Mouse (Mus musculus) ovary, adult 18-20 months (tissue): ENCODE results near the gene Lrrfip2.
A peak's percentile ranks its signal among the peaks of the same experiment; 100 is the strongest.

ENCODE experiments used
- DNase-seq: peaks from one replicate; pipeline ENCODE4 v3.0.0; 2022; ENCODE audit warnings: low spot score, mixed read lengths

The Lrrfip2 gene

GRCm38 (mm10) chr9:111221580-111221979 is 104.2 kb downstream of the Lrrfip2 start:
- no peak for DNase-seq

GRCm38 (mm10) chr9:111223406-111223805 is 106.0 kb downstream of the Lrrfip2 start:
- no peak for DNase-seq

DNA sequence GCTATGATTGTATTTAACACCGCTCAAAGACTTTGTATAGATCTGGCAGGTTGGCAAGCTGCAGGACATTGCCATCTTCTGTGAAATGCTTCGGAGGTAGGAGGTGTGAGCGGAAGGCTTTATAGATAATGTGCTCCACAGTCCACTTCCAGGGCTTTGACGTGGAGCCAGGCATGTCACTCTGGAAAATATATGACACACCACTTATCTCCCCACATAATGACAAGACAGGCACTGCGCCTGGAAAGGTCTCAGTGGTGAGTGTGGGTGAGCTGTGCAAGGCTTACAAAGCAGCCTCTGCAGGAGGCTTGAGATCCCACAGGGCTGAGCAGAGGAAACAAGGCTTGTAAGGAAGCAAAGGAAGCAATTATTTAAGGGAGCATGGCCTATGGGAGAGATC is 111.1 kb downstream of the Lrrfip2 start:
- DNase-seq, result no peak

DNA sequence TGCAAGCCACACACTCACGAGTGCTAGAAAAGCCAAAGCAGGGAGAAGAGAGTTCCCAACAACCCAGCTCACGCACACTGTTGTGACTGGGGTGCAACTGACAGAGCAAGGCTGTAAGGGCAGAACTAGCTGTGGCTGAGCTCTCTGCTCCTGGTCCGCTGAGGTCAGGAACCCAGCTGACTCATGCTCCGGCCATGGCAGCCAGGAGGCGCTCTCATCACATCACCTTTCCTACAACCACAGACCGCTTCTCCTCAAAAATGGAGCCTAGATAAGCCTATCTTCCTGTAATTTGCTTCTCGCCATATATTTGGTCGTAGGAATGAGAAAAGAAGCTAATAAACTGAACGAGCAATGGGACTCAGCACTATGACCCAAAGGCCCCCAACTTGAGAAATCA is 117.3 kb downstream of the Lrrfip2 start:
- no peak for DNase-seq

DNA sequence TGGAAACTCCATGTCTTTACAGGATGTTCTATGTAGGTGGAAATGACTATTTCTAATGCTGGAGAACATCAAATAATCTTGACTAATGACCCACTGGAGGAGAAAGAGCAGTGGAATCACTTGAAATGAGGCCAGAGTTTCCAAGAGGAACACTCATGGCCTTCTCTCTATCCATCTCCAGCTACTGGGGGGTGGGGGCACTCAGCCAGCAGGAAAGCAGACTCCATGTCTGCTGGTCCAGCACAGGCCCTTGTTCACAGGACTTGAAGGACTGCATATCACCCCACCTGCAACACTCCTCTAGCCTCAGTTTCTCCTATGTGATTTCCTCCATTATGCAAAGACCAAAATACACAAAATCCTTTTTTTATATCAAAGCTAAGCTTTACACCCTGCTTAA is 120.3 kb downstream of the Lrrfip2 start:
- DNase-seq, result no peak

GRCm38 (mm10) chr9:111239821-111240220 is 122.4 kb downstream of the Lrrfip2 start:
- DNase-seq, result no peak

GRCm38 (mm10) chr9:111243384-111243783 is 126.0 kb downstream of the Lrrfip2 start:
- DNase-seq, result no peak

GRCm38 (mm10) chr9:111245546-111245945 is 128.2 kb downstream of the Lrrfip2 start:
- DNase-seq, result no peak

DNA sequence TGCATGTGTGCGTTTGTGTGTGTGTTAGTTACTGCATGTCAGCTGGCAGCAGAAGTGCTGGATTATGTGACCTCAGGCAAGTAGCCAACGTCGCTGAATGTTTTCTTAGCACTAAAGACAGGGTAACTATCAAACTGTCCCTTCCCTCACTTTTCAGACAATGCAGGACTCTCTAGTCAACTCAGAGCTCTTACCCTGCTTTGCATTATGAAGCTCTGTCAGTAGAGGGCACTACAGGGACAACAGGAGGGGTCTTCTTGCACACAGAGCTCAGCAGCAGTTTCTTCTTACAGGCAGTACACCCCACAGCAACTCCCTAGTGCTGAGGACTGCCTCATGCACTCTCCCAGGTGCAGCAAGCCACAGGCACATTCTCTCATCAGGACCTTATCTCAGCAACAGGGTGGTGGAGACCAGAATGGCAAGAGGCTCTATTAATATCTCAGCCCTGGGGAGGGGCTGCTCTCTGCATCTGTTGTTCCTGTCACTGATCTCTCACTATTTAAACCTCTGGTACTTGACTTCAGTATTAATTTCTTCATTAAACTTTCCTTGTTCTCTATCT is 130.4 kb downstream of the Lrrfip2 start:
- no peak for DNase-seq

GRCm38 (mm10) chr9:111252161-111252869 is 134.9 kb downstream of the Lrrfip2 start:
- DNase-seq, result no peak

GRCm38 (mm10) chr9:111260360-111260985 is 143.1 kb downstream of the Lrrfip2 start:
- peak; percentile 17 for DNase-seq

- no peak for DNase-seq
These were observed 144.0 kb downstream of the Lrrfip2 start for GRCm38 (mm10) chr9:111261356-111261755.

- DNase-seq, result no peak
These were observed 150.6 kb downstream of the Lrrfip2 start for GRCm38 (mm10) chr9:111267998-111268397.

GRCm38 (mm10) chr9:111270606-111271005 is 153.2 kb downstream of the Lrrfip2 start:
- DNase-seq, result no peak

DNA sequence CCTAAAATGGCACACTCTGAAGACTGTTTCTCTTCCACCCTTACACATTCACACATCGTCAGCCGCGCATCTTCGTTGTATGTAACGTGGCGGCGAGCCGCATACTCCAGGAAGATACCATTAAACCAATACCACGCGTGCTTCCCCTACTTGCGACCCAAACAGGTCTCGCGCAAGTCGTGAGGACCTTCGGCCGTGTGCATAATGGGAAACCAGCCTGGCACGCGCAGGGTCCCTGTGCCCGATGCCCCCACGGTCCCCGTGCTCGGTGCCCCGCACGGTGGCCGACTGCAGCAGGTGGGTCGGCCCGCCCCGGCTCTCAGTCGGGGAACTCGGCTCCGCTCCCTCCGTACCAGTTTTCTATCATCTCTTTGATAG is 153.7 kb downstream of the Lrrfip2 start:
- no peak for DNase-seq

DNA sequence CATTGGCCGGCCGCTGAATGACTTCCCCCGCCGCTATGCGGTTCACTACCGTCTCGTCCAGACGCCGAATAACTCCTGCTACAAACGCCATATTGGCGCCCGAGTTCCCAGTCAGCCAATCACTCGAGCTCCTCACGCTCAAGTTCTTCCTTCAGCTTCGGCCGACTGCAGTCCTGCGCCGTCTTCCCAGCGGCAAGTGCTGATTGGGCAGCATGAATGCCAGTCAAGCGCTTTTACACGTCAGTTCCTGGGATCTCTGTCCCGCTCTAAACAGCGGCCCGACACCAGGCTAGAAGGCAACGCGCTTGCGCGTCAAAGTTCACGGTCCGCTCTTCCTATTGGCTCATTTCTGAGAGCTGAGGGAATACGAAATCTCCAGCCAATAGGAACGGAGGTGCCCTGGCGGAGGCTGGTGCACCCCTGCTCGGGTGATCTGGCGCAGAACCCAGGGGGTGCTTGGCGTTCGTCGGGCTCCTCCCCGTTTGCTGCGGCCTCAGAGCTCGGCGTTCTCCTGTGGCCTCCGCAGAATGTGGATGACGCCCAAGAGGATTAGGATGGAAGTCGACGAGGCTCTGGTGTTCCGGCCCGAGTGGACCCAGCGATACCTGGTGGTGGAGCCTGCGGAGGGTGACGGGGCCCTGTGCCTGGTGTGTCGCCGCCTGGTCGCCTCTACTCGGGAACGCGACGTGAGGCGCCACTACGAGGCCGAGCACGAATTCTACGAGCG is 154.2 kb downstream of the Lrrfip2 start, which contains the start of the genes Mlh1 and Epm2aip1:
TSS of gene Mlh1 (minus strand) at position 358 of the 727 bp plus-strand sequence.
TSS of gene Epm2aip1 (plus strand) at position 496 of the 727 bp plus-strand sequence.
- DNase-seq, result peak; percentile 99

GRCm38 (mm10) chr9:111272356-111272755 is 155.0 kb downstream of the Lrrfip2 start:
- DNase-seq, result no peak

DNA sequence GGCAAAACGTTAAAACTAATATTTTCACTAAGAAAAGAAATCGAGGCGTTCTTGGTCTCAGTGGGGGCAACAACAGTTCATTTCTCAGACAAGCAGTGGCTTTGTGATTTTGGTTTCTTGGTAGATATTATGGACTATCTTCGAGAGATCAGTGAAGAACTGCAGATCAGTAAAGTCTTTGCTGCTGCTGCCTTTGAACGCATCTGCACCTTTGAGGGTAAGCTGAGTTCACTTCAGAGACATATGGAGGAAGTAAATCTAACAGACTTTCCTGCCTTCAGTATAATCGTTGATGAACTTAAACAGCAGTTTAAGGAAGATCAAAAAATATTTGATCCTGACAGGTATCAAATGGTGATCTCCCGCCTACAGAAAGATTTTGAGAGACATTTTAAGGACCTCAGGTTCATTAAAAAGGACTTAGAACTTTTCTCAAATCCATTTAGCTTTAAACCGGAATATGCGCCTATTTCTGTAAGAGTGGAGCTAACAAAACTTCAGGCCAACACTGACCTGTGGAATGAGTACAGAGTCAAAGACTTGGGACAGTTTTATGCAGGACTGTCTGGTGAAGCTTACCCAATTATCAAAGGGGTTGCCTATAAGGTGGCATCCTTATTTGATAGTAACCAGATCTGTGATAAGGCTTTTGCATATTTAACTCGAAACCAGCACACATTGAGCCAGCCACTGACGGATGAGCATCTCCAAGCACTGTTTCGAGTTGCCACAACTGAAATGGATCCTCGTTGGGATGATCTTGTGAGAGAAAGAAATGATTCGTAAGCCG is 155.8 kb downstream of the Lrrfip2 start:
- no peak for DNase-seq

GRCm38 (mm10) chr9:111273958-111274357 is 156.6 kb downstream of the Lrrfip2 start:
- DNase-seq, result no peak

DNA sequence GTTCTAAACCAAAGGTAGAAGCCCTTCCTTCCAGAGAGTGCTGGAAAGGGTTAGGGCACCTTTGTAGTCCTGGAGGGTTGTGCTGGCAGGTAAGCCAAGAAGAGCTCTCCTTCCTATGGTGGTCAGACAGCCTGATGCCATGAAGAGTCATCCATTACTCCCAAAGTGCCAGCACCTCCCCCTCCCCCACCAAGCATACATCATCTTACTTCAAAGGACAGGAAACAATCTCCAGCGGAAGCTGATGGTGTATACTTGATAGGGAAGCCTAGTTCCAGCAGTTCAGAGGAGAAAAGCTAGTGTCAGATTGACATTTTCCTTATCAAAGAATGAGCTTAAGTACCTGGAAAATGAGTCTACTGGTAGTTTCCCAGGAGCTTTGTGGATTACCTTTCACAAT is 157.8 kb downstream of the Lrrfip2 start:
- DNase-seq, result no peak
